Mouse (Mus musculus): ENCODE results near the gene Gja5.
"Not testable (repeated sequence)": the region's sequence is repeated elsewhere in the genome, so short reads cannot be mapped to it uniquely, and the experiment has no call there.

The Gja5 gene

GRCm38 (mm10) chr3:97103946-97104345, 199.5 kb downstream of the Gja5 start:
- DNase-seq (ENCODE audit: low spot score in 2 of 2), result not testable (repeated sequence)

- DNase-seq (ENCODE audit: low spot score in 2 of 2), result no peak
Observed at GRCm38 (mm10) chr3:97104696-97105430, 200.4 kb downstream of the Gja5 start.

GRCm38 (mm10) chr3:97117511-97117910, 213.0 kb downstream of the Gja5 start:
- DNase-seq (ENCODE audit: low spot score in 2 of 2), result no peak

GRCm38 (mm10) chr3:97118313-97118712, 213.8 kb downstream of the Gja5 start:
- DNase-seq (ENCODE audit: low spot score in 2 of 2), result no peak

- no peak for DNase-seq (ENCODE audit: low spot score in 2 of 2)
Observed at GRCm38 (mm10) chr3:97124193-97124592, 219.7 kb downstream of the Gja5 start.
